Mouse (Mus musculus) midbrain, postnatal 0 days (tissue): ENCODE measurements around the gene Shisa8. TPM values are rescaled to one million over a fixed set of nuclear protein-coding genes. Genes with fewer than 3 reads are reported as not detected.

ENCODE experiments used
- ATAC-seq: fragments of 200-750 bp; cut with Nextera tagmentation; 2 replicates; pipeline ENCODE4 v1.8.0; 2017; ENCODE audit warnings: moderate number of reproducible peaks, mild to moderate bottlenecking, moderate TSS enrichment, moderate library complexity; ENCODE audit not compliant: low FRiP score
- DNase-seq: peaks from one replicate; pipeline ENCODE4 v3.0.0-alpha.2; 2015; ENCODE audit warnings: low spot score
- H3K27ac ChIP-seq: fragments of 300-500 bp; sonication (generic); 2 replicates; pipeline ENCODE4 v1.5.1; 2014; ENCODE audit warnings: low read depth, mild to moderate bottlenecking, low read length, mixed read lengths
- H3K27me3 ChIP-seq: fragments of 300-500 bp; sonication (generic); 2 replicates; pipeline ENCODE4 v1.6.1; 2014; ENCODE audit warnings: low read length, control low read depth, mixed read lengths; ENCODE audit not compliant: insufficient read depth
- H3K36me3 ChIP-seq: fragments of 300-500 bp; sonication (generic); 2 replicates; pipeline ENCODE4 v1.6.1; 2014; ENCODE audit warnings: low read length, control low read depth, mixed read lengths; ENCODE audit not compliant: insufficient read depth
- H3K4me1 ChIP-seq: fragments of 300-500 bp; sonication (generic); 2 replicates; pipeline ENCODE4 v1.6.1; 2014; ENCODE audit warnings: mild to moderate bottlenecking, control low read depth, antibody characterized with exemption, low read length, mixed read lengths; ENCODE audit not compliant: insufficient read depth
- H3K4me2 ChIP-seq: fragments of 300-500 bp; sonication (generic); 2 replicates; pipeline ENCODE4 v1.6.1; 2014; ENCODE audit warnings: low read depth, mild to moderate bottlenecking, low read length, mixed read lengths; ENCODE audit not compliant: poor library complexity, severe bottlenecking
- H3K4me3 ChIP-seq: fragments of 300-500 bp; sonication (generic); 2 replicates; pipeline ENCODE4 v1.5.1; 2014; ENCODE audit warnings: low read depth, mild to moderate bottlenecking, low read length, moderate library complexity
- H3K9ac ChIP-seq: fragments of 300-500 bp; sonication (generic); replicated peaks from 2 replicates; pipeline ENCODE4 v1.6.1; 2014; ENCODE audit warnings: mild to moderate bottlenecking, low read length, moderate library complexity, mixed read lengths; ENCODE audit not compliant: poor library complexity, severe bottlenecking
- H3K9me3 ChIP-seq: fragments of 300-500 bp; sonication (generic); 2 replicates; pipeline ENCODE4 v1.6.1; 2016; ENCODE audit warnings: low read length, control low read depth
- CTCF ChIP-seq: IDR thresholded peaks from 2 replicates; pipeline ENCODE4 v1.5.1; 2016; ENCODE audit warnings: antibody characterized with exemption, mild to moderate bottlenecking
- WGBS: fragments of 180-500 bp; shearing (Covaris S2); extraction: QIAGEN DNeasy Blood & Tissue Kit; methylation state at CpG from one replicate; pipeline ENCODE4 v1.1.7; 2014; 5-methylcytosine and 5-hydroxymethylcytosine counted together
- polyA plus RNA-seq: library from polyadenylated mRNA; unstranded; fragments of >200 nt; fragmentation: Nextera tagmentation; extraction: Ambion mirVana; gene quantifications from 2 replicates; pipeline ENCODE4 v1.2.1, GENCODE M21; 2015
- total RNA-seq: library from RNA; depleted of rRNA; stranded (reverse); fragments of >200 nt; gene quantifications from 2 replicates; pipeline ENCODE4 v1.2.3, GENCODE M21; 2014

The Shisa8 gene
- total and polyA plus RNA-seq, 2 experiments from 2014 or later, result 1.6 to 7.6 TPM

GRCm38 (mm10) chr15:82165332-82166239 lies 47.0 kb downstream of the Shisa8 start:
- no peak overlapping the region for H3K4me2 ChIP-seq
- no peaks in the 10 kb centered on the region for H3K9me3 ChIP-seq
- H3K36me3 ChIP-seq, result peaks cover 10% of the 10 kb centered on the region; the same call in 1 of the 2 replicates
- DNase-seq (peak; percentile 63), ATAC-seq (no peak)
- H3K27me3 ChIP-seq, result no peaks in the 10 kb centered on the region
- no peak overlapping the region for H3K27ac ChIP-seq
- peaks cover 7% of the 10 kb centered on the region; the same call in 1 of the 2 replicates for H3K4me1 ChIP-seq
- no peak overlapping the region for H3K9ac ChIP-seq
- TF ChIP-seq CTCF, result peak; percentile 90
- WGBS, result 52% methylated on average over 8 of the region's 8 CpGs
- no peak overlapping the region for H3K4me3 ChIP-seq

GRCm38 (mm10) chr15:82164496-82164895 lies 48.1 kb downstream of the Shisa8 start:
- ATAC-seq, result no peak
- WGBS, result 80% methylated on average over 7 of the region's 7 CpGs
- no peak for TF ChIP-seq CTCF
- no peak overlapping the region for H3K9ac ChIP-seq
- no peak for DNase-seq
- H3K9me3 ChIP-seq, result no peaks in the 10 kb centered on the region
- H3K4me1 ChIP-seq, result peaks cover 7% of the 10 kb centered on the region; the same call in 1 of the 2 replicates
- H3K27ac ChIP-seq, result no peak overlapping the region
- no peaks in the 10 kb centered on the region for H3K36me3 ChIP-seq
- H3K4me3 ChIP-seq, result no peak overlapping the region
- H3K27me3 ChIP-seq, result no peaks in the 10 kb centered on the region
- no peak overlapping the region for H3K4me2 ChIP-seq

- no peak for DNase-seq
- no peak for TF ChIP-seq CTCF
- Histone ChIP-seq H3K36me3 (no peaks in the 10 kb centered on the region), H3K9ac (no peak overlapping the region), H3K9me3 (no peaks in the 10 kb centered on the region), H3K4me1 (peaks cover 7% of the 10 kb centered on the region; the same call in 1 of the 2 replicates), H3K4me3 (no peak overlapping the region), H3K27ac (no peak overlapping the region), H3K4me2 (no peak overlapping the region), H3K27me3 (no peaks in the 10 kb centered on the region)
- ATAC-seq, result no peak
- 50% methylated on average over 4 of the region's 4 CpGs for WGBS
Measured at GRCm38 (mm10) chr15:82164061-82164399, 48.6 kb downstream of the Shisa8 start.

DNA sequence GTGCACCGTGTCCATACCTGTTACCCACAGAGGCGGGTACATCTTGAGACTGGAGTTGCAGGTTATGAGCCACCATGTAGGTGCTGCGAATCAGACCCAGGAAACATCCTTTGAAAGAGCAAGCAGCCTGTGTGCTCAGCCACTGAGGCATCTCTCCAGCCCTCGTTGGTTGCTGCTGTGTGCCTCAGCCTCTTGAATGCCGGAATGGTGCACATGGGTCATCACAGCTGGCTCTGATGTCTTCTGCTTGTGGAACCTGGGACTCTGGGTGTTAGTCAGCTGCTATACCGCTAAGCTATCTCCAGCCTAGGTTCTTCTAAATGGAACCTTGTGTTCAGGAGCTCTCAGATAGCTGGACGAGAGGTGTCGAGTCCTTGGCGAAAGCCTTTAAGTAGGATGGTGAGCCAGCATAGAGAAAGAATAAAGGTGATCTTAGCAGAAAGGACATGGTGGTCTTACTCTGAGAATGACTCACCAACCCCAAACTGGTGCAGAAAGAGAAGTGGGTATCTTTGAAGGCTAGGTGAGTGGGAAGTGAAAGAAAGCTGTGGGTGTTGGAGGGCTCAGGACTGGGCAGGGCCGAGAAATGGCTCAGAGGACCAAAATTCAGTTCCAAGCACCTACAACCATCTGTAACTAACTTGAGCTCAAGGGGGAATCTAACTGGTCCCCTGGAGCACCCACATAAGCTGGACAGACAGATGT lies 49.1 kb downstream of the Shisa8 start:
- Histone ChIP-seq H3K27ac (no peak overlapping the region), H3K9ac (no peak overlapping the region), H3K9me3 (no peaks in the 10 kb centered on the region), H3K36me3 (no peaks in the 10 kb centered on the region), H3K27me3 (no peaks in the 10 kb centered on the region), H3K4me2 (no peak overlapping the region), H3K4me1 (peaks cover 7% of the 10 kb centered on the region; the same call in 1 of the 2 replicates), H3K4me3 (no peak overlapping the region)
- no peak for DNase-seq
- WGBS, result 86% methylated on average over 10 of the region's 10 CpGs
- ATAC-seq, result no peak
- no peak for TF ChIP-seq CTCF

DNA sequence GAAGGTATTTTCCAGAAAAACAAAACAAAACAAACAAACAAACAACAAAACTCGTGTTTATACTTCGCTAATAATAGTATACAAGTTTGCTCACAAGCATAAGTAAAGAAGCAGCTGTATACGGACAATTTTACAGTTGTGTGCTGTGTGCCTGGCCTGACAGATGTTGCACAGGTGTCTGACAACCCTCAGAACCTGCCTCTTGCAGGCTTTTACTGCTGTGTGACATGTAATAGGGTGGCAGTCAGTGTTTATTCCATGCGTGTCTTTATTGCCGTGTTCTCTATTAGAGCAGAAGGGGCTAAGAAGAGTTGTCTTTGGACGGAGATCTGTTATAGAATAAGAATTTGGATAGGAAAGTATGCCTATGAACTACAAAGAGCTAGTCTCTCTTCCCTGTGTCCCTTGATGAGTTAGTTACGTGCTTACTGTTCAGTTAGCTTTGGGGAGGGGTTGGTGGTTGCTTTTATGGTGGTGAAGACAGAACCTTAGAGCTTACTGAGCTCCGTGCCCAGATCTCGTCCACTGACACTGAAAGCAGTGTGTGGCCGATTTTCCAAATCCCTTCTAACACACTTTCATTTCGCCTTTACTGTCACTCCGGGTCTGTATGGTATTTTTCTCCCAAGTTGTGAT lies 50.5 kb downstream of the Shisa8 start:
- ATAC-seq, result no peak
- no peak overlapping the region for H3K9ac ChIP-seq
- 0 out of 2 replicates have a peak, but pooled peaks cover 3% of the 10 kb centered on the region for H3K4me1 ChIP-seq
- no peak for DNase-seq
- WGBS, result 86% methylated on average over 12 of the region's 12 CpGs
- TF ChIP-seq CTCF, result no peak
- H3K36me3 ChIP-seq, result no peaks in the 10 kb centered on the region
- H3K27me3 ChIP-seq, result no peaks in the 10 kb centered on the region
- no peak overlapping the region for H3K4me2 ChIP-seq
- H3K4me3 ChIP-seq, result no peak overlapping the region
- H3K27ac ChIP-seq, result no peak overlapping the region
- no peaks in the 10 kb centered on the region for H3K9me3 ChIP-seq
